Comparison of ENCODE assay signal across 27 mouse cellular contexts in the genomic region with DNA sequence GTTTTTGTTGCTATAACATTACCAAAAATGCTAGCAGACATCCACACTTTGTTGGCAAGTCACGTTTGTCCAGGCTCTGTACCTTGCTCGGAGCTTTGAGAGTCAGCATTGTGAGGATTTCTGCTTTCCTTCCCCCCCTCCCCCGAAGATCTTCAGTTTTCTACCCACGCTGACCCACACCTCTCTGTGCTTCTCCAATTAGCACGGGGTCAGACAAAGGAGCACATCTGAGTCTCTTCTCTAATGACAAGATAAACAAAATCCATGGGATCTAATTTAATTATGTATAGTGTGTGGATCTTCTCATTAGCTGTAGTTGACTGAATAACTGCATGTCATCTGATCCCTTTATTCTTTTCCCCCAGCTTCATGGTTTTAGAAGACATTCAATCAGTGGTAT.
DNase-seq lines count a peak whose midpoint lies in the region; ATAC-seq lines count a peak whose summit lies in the region.
"Had no signal": no experiment of that assay in that cellular context is flagged by ENCODE, and none has a peak within 500 bp of the region (broad histone marks: within the 10 kb centered on the region; RNA-seq: fewer than 3 reads in every experiment).

No protein-coding gene starts in this region.

- H3K4me2 ChIP-seq in forebrain, embryonic 12.5 days = no peak overlapping the region
- H3K4me2 ChIP-seq in forebrain, embryonic 15.5 days (replicated peaks) = no peak overlapping the region
- H3K4me2 ChIP-seq in kidney, embryonic 15.5 days = no peak overlapping the region
- no peak overlapping the region for H3K4me2 ChIP-seq in midbrain, embryonic 15.5 days
- H3K4me2 ChIP-seq: embryonic facial prominence, embryonic 12.5 days; heart, embryonic 13.5 days; limb, embryonic 13.5 days; liver, embryonic 11.5 days had no signal

- H3K36me3 ChIP-seq in forebrain, embryonic 12.5 days (replicated peaks) = no peaks in the 10 kb centered on the region
- H3K36me3 ChIP-seq in forebrain, embryonic 15.5 days = no peaks in the 10 kb centered on the region
- no peaks in the 10 kb centered on the region for H3K36me3 ChIP-seq in kidney, embryonic 15.5 days
- no peaks in the 10 kb centered on the region for H3K36me3 ChIP-seq in midbrain, embryonic 15.5 days (replicated peaks)
- H3K36me3 ChIP-seq: embryonic facial prominence, embryonic 12.5 days; G1E; heart, embryonic 13.5 days had no signal

- H3K4me1 ChIP-seq in forebrain, embryonic 12.5 days = peaks cover 16% of the 10 kb centered on the region
- H3K4me1 ChIP-seq in forebrain, embryonic 15.5 days = peaks cover 9% of the 10 kb centered on the region; the same call in 1 of the 2 replicates
- peaks cover 12% of the 10 kb centered on the region; the same call in 1 of the 2 replicates for H3K4me1 ChIP-seq in kidney, embryonic 15.5 days
- H3K4me1 ChIP-seq in midbrain, embryonic 15.5 days = 0 out of 2 replicates have a peak, but pooled peaks cover 2% of the 10 kb centered on the region

- ATAC-seq in forebrain, embryonic 12.5 days (ENCODE audit: low FRiP score) = 0 out of 2 replicates have a peak, but pooled peaks have one; percentile 36
- ATAC-seq in forebrain, embryonic 15.5 days (replicated peaks) = no peak
- peak; percentile 75 for ATAC-seq in kidney, embryonic 15.5 days (replicated peaks; ENCODE audit: low FRiP score)
- ATAC-seq in midbrain, embryonic 15.5 days (replicated peaks) = 0 out of 2 replicates have a peak, but pooled peaks have one; percentile 27
- ATAC-seq: intestine, embryonic 16.5 days; Patski had no signal

- no peak overlapping the region for H3K9ac ChIP-seq in forebrain, embryonic 12.5 days
- H3K9ac ChIP-seq in forebrain, embryonic 15.5 days (replicated peaks) = no peak overlapping the region
- H3K9ac ChIP-seq in kidney, embryonic 15.5 days = no peak overlapping the region
- H3K9ac ChIP-seq in midbrain, embryonic 15.5 days = no peak overlapping the region
- H3K9ac ChIP-seq: embryonic facial prominence, embryonic 12.5 days; heart, embryonic 13.5 days; limb, embryonic 13.5 days had no signal

- H3K27ac ChIP-seq in forebrain, embryonic 12.5 days = no peak overlapping the region
- no peak overlapping the region for H3K27ac ChIP-seq in forebrain, embryonic 15.5 days (replicated peaks)
- no peak overlapping the region for H3K27ac ChIP-seq in kidney, embryonic 15.5 days
- H3K27ac ChIP-seq in midbrain, embryonic 15.5 days = no peak overlapping the region
- H3K27ac ChIP-seq: embryonic facial prominence, embryonic 12.5 days; heart, adult 2 months; heart, embryonic 13.5 days; left cerebral cortex, adult 2 months; limb, embryonic 13.5 days had no signal

- WGBS in forebrain, embryonic 12.5 days = 19% methylated on average over 5 of the region's 5 CpGs
- 16% methylated on average over 5 of the region's 5 CpGs for WGBS in forebrain, embryonic 15.5 days
- 28% methylated on average over 5 of the region's 5 CpGs for WGBS in kidney, embryonic 15.5 days
- WGBS in midbrain, embryonic 15.5 days = 34% methylated on average over 5 of the region's 5 CpGs

- no peak for DNase-seq in kidney, adult 18-20 months
- peak; percentile 67 for DNase-seq in Muller cell, postnatal 12 days (ENCODE audit: inconsistent ontology term)
- DNase-seq in frontal cortex, postnatal 36 days (ENCODE audit: low spot score in 2 of 2) = no peak
- DNase-seq in left cerebral cortex, adult 9 months (ENCODE audit: low spot score in 2 of 2) = no peak
- DNase-seq: adrenal gland, postnatal 10 days; cerebellum, adult 11 months; cerebellum, adult 9-10 months; embryo, embryonic 11 days; heart, adult 2 months; heart, postnatal 10 days; kidney, postnatal 10 days; lung, postnatal 36 days; right cerebral cortex, adult 18-20 months; spleen, adult 18-20 months; thymus, postnatal 14 days had no signal

- no peak overlapping the region for H3K4me3 ChIP-seq in forebrain, embryonic 12.5 days (replicated peaks)
- H3K4me3 ChIP-seq in forebrain, embryonic 15.5 days = no peak overlapping the region
- H3K4me3 ChIP-seq in kidney, embryonic 15.5 days (replicated peaks) = no peak overlapping the region
- H3K4me3 ChIP-seq in midbrain, embryonic 15.5 days = no peak overlapping the region
- H3K4me3 ChIP-seq: embryonic facial prominence, embryonic 12.5 days; heart, adult 2 months; heart, embryonic 13.5 days; left cerebral cortex, adult 2 months; limb, embryonic 13.5 days had no signal

- H3K27me3 ChIP-seq in forebrain, embryonic 12.5 days = no peaks in the 10 kb centered on the region
- no peaks in the 10 kb centered on the region for H3K27me3 ChIP-seq in forebrain, embryonic 15.5 days
- no peaks in the 10 kb centered on the region for H3K27me3 ChIP-seq in kidney, embryonic 15.5 days
- H3K27me3 ChIP-seq in midbrain, embryonic 15.5 days (replicated peaks) = no peaks in the 10 kb centered on the region
- H3K27me3 ChIP-seq: embryonic facial prominence, embryonic 12.5 days; heart, embryonic 13.5 days; limb, embryonic 13.5 days; Patski had no signal

- H3K9me3 ChIP-seq in forebrain, embryonic 12.5 days = no peaks in the 10 kb centered on the region
- H3K9me3 ChIP-seq in forebrain, embryonic 15.5 days = no peaks in the 10 kb centered on the region
- H3K9me3 ChIP-seq in kidney, embryonic 15.5 days (replicated peaks) = no peaks in the 10 kb centered on the region
- no peaks in the 10 kb centered on the region for H3K9me3 ChIP-seq in midbrain, embryonic 15.5 days
- H3K9me3 ChIP-seq: embryonic facial prominence, embryonic 12.5 days; heart, embryonic 13.5 days; limb, embryonic 13.5 days had no signal
